Mouse (Mus musculus): ENCODE measurements around the gene Hba-a1. TPM values are rescaled to one million over a fixed set of nuclear protein-coding genes. Genes with fewer than 3 reads are reported as not detected.
A peak's percentile ranks its signal among the peaks of the same experiment; 100 is the strongest.
"Not testable (repeated sequence)": the region's sequence is repeated elsewhere in the genome, so short reads cannot be mapped to it uniquely, and the experiment has no call there.

Hba-a1 gene
- 562 and 930 TPM in 2 replicates for total RNA-seq (2014; rRNA removed)
- 470 and 497 TPM in 2 replicates for polyA plus RNA-seq (2015; fragmentation: Nextera tagmentation; extraction: Ambion mirVana)

- not testable (repeated sequence) for H3K4me2 ChIP-seq (ENCODE audit: low read depth, low read length, poor library complexity, severe bottlenecking); DNase-seq (ENCODE audit: low spot score); H3K36me3 ChIP-seq (ENCODE audit: insufficient read depth, low read length); ATAC-seq (ENCODE audit: low FRiP score); H3K27me3 ChIP-seq (ENCODE audit: insufficient read depth, low read length); H3K27ac ChIP-seq (ENCODE audit: low read depth, low read length); H3K9me3 ChIP-seq (ENCODE audit: low read length); H3K4me3 ChIP-seq (ENCODE audit: low read depth, low read length); H3K9ac ChIP-seq (replicated peaks; ENCODE audit: low read length, poor library complexity, severe bottlenecking); H3K4me1 ChIP-seq (ENCODE audit: insufficient read depth, low read length)
- WGBS = 80% methylated on average over 1 of the region's 5 CpGs
Measured at GRCm38 (mm10) chr11:32283091-32283777, at the start of gene Hba-a1. Gene Hba-a1, plus strand, starts transcription at chr11:32283511.

- Histone ChIP-seq H3K36me3 (ENCODE audit: insufficient read depth, low read length) (peaks cover 30% of the 10 kb centered on the region), H3K4me1 (ENCODE audit: insufficient read depth, low read length) (0 out of 2 replicates have a peak, but pooled peaks cover 5% of the 10 kb centered on the region), H3K4me2 (ENCODE audit: low read depth, low read length, poor library complexity, severe bottlenecking) (no peak overlapping the region), H3K4me3 (ENCODE audit: low read depth, low read length) (no peak overlapping the region), H3K9me3 (ENCODE audit: low read length) (no peaks in the 10 kb centered on the region), H3K27me3 (ENCODE audit: insufficient read depth, low read length) (no peaks in the 10 kb centered on the region), H3K9ac (replicated peaks; ENCODE audit: low read length, poor library complexity, severe bottlenecking) (no peak overlapping the region), H3K27ac (ENCODE audit: low read depth, low read length) (no peak overlapping the region)
- WGBS = 91% methylated on average over 3 of the region's 3 CpGs
- peak; percentile 75 for DNase-seq (ENCODE audit: low spot score)
- peak; percentile 6; the same call in 1 of the 2 replicates for ATAC-seq (ENCODE audit: low FRiP score)
- no peak for TF ChIP-seq CTCF (IDR thresholded peaks at IDR 0.05)
Measured at GRCm38 (mm10) chr11:32233895-32234294, 49.4 kb upstream of the Hba-a1 start.

GRCm38 (mm10) chr11:32234816-32235485 is 48.4 kb upstream of the Hba-a1 start:
- Histone ChIP-seq H3K4me1 (ENCODE audit: insufficient read depth, low read length) (0 out of 2 replicates have a peak, but pooled peaks cover 5% of the 10 kb centered on the region), H3K4me2 (ENCODE audit: low read depth, low read length, poor library complexity, severe bottlenecking) (no peak overlapping the region), H3K4me3 (ENCODE audit: low read depth, low read length) (no peak overlapping the region), H3K27me3 (ENCODE audit: insufficient read depth, low read length) (no peaks in the 10 kb centered on the region), H3K36me3 (ENCODE audit: insufficient read depth, low read length) (peaks cover 34% of the 10 kb centered on the region), H3K9ac (replicated peaks; ENCODE audit: low read length, poor library complexity, severe bottlenecking) (no peak overlapping the region), H3K27ac (ENCODE audit: low read depth, low read length) (no peak overlapping the region; the same call in 1 of the 2 replicates), H3K9me3 (ENCODE audit: low read length) (no peaks in the 10 kb centered on the region)
- ATAC-seq (ENCODE audit: low FRiP score) = no peak
- TF ChIP-seq CTCF (IDR thresholded peaks at IDR 0.05) = no peak
- DNase-seq (ENCODE audit: low spot score) = no peak
- WGBS = 88% methylated on average over 6 of the region's 6 CpGs

- H3K36me3 ChIP-seq (ENCODE audit: insufficient read depth, low read length) = peaks cover 36% of the 10 kb centered on the region
- H3K9ac ChIP-seq (replicated peaks; ENCODE audit: low read length, poor library complexity, severe bottlenecking) = no peak overlapping the region
- no peak overlapping the region for H3K4me3 ChIP-seq (ENCODE audit: low read depth, low read length)
- no peak overlapping the region for H3K4me2 ChIP-seq (ENCODE audit: low read depth, low read length, poor library complexity, severe bottlenecking)
- H3K4me1 ChIP-seq (ENCODE audit: insufficient read depth, low read length) = 0 out of 2 replicates have a peak, but pooled peaks cover 5% of the 10 kb centered on the region
- ATAC-seq (ENCODE audit: low FRiP score) = peak; percentile 36; the same call in 1 of the 2 replicates
- H3K27me3 ChIP-seq (ENCODE audit: insufficient read depth, low read length) = no peaks in the 10 kb centered on the region
- no peaks in the 10 kb centered on the region for H3K9me3 ChIP-seq (ENCODE audit: low read length)
- no peak overlapping the region for H3K27ac ChIP-seq (ENCODE audit: low read depth, low read length)
- 30% methylated on average over 3 of the region's 3 CpGs for WGBS
- no peak for TF ChIP-seq CTCF (IDR thresholded peaks at IDR 0.05)
- peak; percentile 88 for DNase-seq (ENCODE audit: low spot score)
Measured at GRCm38 (mm10) chr11:32235646-32236045, 47.7 kb upstream of the Hba-a1 start.

GRCm38 (mm10) chr11:32236132-32236531 is 47.2 kb upstream of the Hba-a1 start:
- Histone ChIP-seq H3K9me3 (ENCODE audit: low read length) (no peaks in the 10 kb centered on the region), H3K36me3 (ENCODE audit: insufficient read depth, low read length) (peaks cover 37% of the 10 kb centered on the region), H3K4me1 (ENCODE audit: insufficient read depth, low read length) (0 out of 2 replicates have a peak, but pooled peaks cover 5% of the 10 kb centered on the region), H3K27ac (ENCODE audit: low read depth, low read length) (peak overlapping the region; percentile 44; the same call in 1 of the 2 replicates), H3K27me3 (ENCODE audit: insufficient read depth, low read length) (no peaks in the 10 kb centered on the region), H3K4me3 (ENCODE audit: low read depth, low read length) (no peak overlapping the region), H3K9ac (replicated peaks; ENCODE audit: low read length, poor library complexity, severe bottlenecking) (no peak overlapping the region), H3K4me2 (ENCODE audit: low read depth, low read length, poor library complexity, severe bottlenecking) (no peak overlapping the region)
- DNase-seq (ENCODE audit: low spot score) (no peak), ATAC-seq (ENCODE audit: low FRiP score) (no peak)
- no peak for TF ChIP-seq CTCF (IDR thresholded peaks at IDR 0.05)
- 46% methylated on average over 2 of the region's 2 CpGs for WGBS

All from midbrain, postnatal 0 days (tissue).